Mouse (Mus musculus): Measurements from ENCODE around the gene Gstt3.

GRCm38 (mm10) chr10:75789081-75789735 is 8.0 kb upstream of the Gstt3 start:
- no peak for TF ChIP-seq TAL1 (IDR thresholded peaks at IDR 0.05; ENCODE audit: low read length)
- no peak for TF ChIP-seq GATA1 (IDR thresholded peaks at IDR 0.05; ENCODE audit: low read length)
